Mouse (Mus musculus) left cerebral cortex, adult 11 months (tissue): ENCODE results near the gene Rabl3.

Source experiments
- DNase-seq: peaks from one replicate; pipeline ENCODE4 v3.0.0; 2022; ENCODE audit warnings: low spot score

Rabl3 gene

GRCm38 (mm10) chr16:37539611-37540580 lies at the start of gene Rabl3, which contains the start of gene Gtf2e1:
Gene Rabl3, plus strand, starts transcription at chr16:37539885.
Gene Gtf2e1, minus strand, starts transcription at chr16:37539789.
- peak; percentile 98 for DNase-seq

DNA sequence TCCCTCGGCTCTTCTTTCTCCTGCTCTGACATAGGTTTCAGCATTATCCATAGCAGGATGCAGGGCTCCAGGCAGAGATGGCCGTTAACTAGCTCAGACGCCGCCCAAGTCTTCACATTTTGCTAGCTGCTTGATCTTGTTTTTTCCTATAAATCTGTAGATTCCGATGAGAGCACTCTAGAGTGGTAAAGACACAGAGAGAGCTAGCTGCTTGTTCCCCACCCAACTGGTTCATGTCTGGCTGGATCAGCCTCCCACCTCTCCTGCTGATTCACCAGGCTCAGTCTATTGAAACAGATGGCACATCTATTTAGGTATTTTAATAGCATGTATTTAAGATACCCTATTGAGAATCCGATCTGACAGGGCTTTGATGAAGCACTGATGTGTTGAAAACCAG lies 44.7 kb upstream of the Rabl3 start:
- peak; percentile 28 for DNase-seq

DNA sequence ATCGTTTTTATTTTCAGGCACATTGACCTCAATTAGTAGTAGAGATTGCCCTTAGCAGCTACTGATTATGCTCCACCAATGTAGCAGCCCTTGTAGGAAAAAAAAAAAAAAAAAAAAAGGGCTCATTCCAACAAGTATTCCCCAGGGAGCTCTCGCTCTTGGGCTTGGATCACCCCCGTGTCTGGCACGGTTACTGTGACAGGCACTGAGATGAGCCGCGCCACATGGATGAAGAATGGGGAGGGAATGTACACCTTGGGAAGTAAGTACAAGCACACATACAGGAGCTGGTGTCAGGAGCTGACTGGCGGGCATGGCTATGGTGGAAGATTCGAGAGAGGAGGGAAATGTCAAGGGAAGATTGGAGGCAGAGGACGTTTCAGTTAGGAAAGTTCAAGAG lies 41.1 kb upstream of the Rabl3 start:
- DNase-seq, result no peak

GRCm38 (mm10) chr16:37504517-37504916 lies 35.2 kb upstream of the Rabl3 start:
- DNase-seq, result no peak

- DNase-seq, result peak; percentile 32
Observed at GRCm38 (mm10) chr16:37506751-37507150, 32.9 kb upstream of the Rabl3 start.

DNA sequence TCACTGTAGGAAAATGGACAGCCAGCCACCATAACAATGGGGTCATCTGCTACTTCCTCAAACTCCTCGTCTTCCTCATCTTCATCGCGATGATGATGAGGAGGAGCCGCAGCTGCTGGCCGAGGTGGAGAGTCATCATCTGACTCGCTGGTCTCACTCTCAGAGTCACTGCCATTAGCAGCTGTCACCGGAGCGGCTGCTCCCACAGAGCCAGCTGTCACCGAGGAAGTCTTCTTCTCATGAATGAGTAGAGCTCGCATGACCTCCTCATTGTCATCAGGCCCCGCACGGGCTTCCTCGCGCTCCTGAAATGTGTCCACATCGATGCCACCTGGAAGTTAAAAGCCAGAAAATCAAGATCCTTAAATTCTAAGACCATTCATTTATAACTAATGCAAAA lies 28.2 kb upstream of the Rabl3 start:
- no peak for DNase-seq

- no peak for DNase-seq
Observed at GRCm38 (mm10) chr16:37514644-37515043, 25.0 kb upstream of the Rabl3 start.

DNA sequence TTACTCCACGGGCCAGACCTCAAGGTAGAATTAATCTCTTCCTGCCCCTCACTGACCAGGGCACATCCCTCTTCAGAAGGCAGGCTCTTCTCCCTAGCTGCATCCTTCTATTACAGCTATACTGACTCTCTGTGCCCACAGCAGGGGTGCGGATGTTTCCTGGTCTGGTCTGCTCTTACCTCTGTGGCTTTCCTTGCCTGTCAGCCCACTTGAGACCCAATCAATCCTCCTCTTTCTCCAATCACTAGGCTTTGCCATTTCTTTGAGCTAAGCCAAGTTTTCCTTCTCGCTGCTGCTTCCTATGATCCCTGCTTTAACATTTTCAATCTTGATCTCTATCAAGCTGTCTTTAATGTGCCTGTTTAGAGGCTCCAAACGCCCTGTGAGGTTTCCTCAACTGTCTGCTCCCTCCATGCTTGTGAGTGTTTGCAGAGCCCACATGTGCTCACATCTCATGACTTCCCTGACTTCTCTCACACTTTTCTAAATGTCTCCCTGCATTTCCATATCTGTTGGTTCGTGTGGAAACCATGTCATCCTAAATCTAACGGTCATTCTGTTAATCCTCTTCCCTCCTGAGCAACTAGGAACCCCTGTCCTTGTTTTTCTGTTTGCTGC lies 23.2 kb upstream of the Rabl3 start:
- DNase-seq, result no peak

DNA sequence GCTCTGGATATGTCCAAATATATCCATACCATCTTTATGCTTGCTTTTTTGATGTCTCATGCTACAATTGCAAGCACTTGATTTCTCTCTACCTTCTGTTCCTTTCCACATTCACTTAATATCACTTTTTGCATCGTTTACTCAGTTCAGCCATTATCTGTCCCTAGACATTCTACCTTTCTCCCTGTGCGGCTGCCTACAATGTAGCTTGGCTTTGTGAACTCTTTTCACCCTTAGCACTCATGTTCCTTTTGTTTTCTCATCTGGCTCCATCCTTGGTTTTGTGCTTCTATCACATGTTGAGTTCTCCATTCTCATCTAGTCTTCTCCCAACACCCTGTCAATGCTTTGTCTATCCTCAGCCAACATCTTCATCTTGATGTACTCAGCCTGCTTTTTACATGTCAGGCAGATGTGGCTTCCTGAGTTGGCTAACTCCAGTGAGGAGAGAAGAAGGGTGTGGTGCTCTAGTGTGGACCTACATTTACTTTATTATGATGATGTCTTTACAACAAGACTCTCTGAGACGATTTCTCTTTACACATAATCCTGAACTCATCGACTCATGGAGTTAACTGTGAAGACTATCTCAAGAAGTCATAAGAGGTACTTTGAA lies 22.0 kb upstream of the Rabl3 start:
- DNase-seq, result no peak

DNA sequence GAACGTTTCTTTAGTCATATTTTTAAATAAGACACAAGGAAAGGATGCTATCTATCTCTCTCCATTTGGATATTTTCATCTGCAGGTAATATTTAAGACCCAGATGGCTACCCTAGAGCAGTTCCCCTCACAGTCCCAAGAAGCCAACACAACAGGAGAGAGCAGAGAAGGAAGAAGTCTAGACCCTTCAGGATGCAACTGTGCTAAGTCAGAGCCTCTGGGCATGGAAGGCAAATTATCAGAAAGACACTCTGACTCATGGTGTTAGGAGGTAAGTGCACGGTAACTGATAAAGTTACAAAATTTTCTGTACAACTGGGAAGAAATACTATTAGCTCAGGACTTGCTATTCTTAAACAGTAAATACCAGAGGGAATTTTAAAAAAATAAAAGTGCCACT lies 21.0 kb upstream of the Rabl3 start:
- no peak for DNase-seq

GRCm38 (mm10) chr16:37519721-37520120 lies 20.0 kb upstream of the Rabl3 start:
- DNase-seq, result no peak

DNA sequence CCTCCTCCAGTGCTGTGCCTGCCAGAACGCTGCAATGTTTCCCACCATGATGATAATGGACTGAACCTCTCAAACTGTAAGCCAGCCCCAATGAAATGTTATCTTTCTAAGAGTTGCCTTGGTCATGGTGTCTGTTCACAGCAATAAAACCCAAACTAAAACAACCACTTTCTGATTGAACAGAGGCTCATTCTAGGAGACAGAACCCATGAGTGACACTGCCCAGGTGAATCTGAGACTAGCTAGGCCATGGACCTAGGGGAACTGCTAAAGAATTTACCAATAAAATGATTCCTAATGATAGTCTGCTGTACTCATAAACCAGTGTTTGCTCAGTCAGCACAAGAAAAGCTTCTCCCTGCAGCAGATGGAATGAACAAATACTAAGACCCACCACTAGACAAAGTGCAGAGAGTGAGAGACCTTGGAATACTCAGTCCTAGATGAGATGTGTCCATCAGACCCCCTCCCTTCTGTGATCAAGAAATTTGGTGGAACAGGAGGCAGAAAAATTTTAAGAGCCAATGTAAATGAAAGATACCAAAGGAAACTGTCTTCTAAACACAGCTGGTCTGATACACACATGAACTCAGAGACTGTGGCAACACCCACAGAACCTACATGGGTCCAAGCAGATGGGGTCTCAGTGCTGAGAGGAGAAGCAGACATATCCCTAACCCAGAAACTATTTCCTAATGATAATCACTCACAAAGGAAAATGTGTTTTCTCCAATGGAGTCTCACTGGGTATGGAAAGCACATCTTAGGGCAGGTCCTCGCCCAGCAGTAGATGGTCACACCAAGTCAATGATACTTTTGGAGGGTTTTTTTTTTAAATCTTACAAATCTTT lies 19.3 kb upstream of the Rabl3 start:
- no peak for DNase-seq

DNA sequence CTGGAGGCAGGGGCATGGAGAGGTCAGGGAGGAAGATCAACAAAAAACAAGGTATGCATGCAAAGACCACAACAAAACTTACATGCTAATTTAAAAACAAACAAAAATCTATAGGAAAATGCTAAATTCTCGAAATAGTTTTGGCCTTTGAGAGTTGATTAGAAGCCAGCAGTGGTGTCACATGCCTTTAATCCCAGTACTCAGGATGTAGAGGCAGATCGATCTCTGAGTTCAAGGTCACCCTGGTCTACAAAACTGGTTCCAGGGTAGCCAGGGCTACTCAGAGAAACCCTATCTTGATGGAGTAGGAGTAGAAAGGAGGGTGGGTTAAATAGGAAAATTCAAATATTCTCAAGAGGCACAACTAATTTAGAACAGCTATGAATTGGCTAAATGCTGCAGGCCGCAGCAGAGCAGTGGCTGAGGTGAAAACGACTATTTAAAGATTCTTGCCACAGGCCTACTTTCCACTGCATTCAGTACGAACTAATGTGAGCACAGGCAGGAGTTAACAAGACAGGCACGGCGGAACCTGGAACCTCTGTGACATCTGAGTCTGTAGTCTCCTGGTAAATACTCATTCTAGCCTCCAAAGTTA lies 17.5 kb upstream of the Rabl3 start:
- no peak for DNase-seq

- DNase-seq, result no peak
Observed at GRCm38 (mm10) chr16:37525121-37525520, 14.6 kb upstream of the Rabl3 start.

- no peak for DNase-seq
Observed at GRCm38 (mm10) chr16:37526688-37527223, 12.9 kb upstream of the Rabl3 start.

- DNase-seq, result no peak
Observed at GRCm38 (mm10) chr16:37530170-37530569, 9.5 kb upstream of the Rabl3 start.

- peak; percentile 49 for DNase-seq
Observed at GRCm38 (mm10) chr16:37532046-37532445, 7.6 kb upstream of the Rabl3 start.

DNA sequence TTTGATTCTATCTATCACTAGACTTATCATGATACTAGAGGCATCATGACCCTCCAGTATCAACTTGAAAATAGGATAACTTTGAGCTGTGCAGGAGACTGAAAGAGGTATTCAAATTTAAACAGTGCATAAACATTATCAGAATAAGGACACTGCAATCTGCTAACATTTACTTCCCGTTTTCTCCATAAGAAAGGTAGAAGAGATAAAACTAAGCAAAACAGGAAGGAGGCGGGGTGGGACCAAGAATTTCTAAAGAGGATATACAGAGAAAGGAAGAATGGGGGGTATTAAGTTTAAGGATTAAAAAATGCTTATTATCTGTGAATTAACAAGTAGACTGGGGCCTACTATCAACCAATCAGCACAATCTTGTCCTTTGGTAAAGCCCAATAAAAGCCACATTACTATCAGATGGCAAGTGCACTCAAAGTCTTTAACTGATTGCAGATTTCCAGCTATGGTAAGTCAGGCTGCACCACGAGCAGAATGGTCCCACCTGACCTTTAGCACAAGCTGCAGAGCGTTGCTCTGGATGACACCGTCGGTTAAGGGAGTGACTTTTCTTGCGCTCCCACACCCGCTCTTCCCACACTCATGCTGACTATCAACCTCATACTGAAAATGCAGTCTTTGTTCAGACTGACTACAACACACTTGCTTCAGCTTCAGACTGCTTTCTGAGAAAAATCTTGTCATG lies 6.2 kb upstream of the Rabl3 start:
- no peak for DNase-seq

- DNase-seq, result no peak
Observed at GRCm38 (mm10) chr16:37539240-37539610, 460 bp upstream of the Rabl3 start.

- DNase-seq, result no peak
Observed at GRCm38 (mm10) chr16:37540776-37541175, 1.1 kb downstream of the Rabl3 start.

- DNase-seq, result no peak
Observed at GRCm38 (mm10) chr16:37546312-37546711, 6.6 kb downstream of the Rabl3 start.
